Mouse (Mus musculus): Measurements from ENCODE around the gene Hunk.

Gene Hunk

DNA sequence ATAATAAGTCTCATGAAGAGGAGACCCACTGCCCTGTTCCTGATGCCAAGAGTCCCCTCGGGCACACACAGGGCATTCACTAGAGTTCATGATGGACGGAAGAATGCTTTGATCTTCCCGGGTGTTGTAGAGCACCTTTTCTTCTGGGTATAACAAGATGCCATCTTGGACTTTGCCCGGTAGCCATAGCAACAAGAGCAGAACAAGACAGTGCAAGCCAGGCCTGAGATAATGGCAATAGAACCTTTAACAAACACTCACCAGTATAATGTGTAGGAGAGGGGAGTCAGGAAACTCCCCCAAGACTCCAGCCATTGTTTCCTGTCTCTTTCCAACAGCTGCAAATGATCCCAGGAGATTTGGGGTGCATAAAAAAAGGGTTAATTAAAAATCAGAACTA, 8.9 kb downstream of the Hunk start:
- no peak for DNase-seq

DNA sequence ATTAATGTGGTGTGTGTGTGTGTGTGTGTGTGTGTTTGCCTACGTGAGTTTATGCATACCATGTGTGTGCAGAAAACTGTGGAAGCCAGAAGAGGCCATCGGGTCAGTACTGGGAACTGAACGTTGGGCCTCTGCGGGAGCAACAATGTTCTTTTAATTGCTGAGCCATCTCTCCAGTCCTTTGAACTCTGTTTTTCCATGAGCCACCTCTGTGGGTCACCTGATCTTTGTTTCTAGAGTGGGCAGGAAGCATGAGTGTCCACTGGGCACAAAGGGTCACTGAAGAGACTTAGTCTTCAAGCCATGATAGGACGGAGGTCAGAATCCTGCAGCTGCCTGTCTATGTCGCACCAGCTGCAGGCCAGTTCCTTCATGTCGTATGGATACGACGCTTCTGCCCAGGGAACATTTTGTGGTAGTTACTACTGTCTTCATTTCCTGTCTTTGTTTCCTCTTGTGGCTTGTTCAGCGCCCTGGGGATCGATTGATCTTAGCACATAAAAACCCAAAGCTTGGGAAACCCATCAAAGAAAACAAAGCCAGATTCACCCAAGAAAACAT, 10.3 kb downstream of the Hunk start:
- DNase-seq: no peak

DNA sequence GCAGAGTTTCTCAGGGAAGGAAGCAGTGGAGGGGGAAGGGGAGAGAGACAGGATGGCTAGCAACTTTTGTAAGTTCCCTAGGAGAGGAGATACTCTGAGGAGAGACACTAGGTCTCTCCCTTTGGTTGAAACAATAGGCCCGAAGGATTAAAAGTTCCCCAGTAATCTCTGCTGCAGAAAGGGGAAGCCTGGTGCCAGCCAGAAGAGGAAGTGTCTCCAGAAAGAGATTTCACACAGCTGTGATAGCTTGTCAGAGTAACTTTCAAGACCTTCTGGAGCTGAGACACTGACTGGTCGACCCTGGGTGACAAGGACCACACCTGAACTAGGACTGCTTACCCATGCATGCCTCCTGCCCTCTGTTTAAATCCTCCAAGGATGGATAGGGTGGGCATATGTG, 11.1 kb downstream of the Hunk start:
- DNase-seq: no peak

DNA sequence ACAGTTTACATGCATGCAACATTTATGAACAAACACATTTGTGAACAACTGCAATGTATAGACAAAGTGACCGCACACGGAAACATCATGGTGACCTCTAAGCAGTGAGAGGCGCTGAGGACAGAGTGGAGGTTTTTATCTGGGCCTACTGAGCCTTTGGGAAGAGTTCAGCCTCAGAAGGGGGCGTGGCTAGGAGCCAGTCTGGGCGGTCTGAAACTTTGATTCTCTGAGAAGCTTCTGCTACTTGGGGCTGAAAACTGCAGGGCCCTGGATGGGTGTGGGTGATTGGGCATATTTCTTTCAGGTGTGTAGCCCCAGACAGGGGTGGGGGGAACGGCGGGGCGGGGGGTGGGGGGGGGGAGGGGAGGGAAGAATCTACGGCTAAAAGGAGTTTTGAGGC, 14.5 kb downstream of the Hunk start:
- peak; percentile 65 for DNase-seq

DNA sequence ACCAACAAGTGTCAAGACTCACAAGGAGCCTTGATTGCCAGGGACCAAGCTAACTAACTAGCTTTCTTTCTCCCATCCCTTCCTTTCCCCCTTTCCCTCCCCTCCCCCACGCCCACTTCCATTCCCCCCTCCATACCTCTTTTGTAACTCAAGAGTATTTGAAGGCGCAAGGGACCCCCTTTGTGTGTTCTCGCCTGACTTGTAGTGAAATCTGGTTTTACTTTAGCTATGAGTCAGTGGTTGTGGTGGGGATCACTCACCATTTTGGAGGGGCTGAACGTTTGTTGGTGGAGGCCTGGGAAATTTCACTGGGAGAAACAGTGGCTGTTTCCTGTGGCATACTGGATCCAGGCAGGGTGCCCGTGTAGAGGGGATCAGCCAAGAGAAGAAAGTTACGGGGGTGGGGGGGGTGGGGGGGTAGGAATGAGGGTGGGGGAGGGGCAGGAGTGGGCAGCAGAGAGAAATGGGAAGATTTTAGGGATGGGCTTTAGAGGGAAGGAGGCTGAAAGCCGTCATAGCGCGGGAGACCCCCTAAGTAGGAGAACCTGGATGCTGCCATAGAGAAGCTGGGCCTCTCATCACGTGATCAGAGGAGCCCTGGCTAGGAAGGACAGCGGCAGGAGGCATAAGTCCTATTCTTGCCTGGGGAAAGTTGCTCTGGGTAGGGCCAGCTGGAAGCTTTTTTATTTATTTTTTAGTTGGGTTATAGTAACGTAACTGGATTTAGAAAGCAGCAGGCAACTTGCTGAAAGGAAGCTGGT, 15.3 kb downstream of the Hunk start:
- DNase-seq: peak; percentile 27

DNA sequence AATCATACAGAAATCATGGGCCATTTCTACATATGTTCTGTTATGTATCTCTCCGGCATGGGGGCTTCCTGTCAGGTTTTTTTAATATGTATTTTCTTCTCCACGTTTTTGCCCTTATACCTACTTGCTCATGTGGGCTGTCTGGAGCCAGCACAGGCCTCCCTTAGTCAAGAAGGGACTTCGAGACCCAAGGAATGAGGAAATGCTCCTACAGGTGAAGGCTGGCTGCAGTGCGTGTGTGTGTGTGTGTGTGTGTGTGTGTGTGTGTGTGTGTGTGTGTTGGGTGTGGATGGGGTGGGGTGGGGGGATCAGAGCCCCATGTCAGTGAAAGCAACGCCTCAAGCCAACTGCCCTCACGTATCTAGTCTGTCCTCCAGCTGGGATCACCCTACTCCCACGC, 16.5 kb downstream of the Hunk start:
- no peak for DNase-seq

DNA sequence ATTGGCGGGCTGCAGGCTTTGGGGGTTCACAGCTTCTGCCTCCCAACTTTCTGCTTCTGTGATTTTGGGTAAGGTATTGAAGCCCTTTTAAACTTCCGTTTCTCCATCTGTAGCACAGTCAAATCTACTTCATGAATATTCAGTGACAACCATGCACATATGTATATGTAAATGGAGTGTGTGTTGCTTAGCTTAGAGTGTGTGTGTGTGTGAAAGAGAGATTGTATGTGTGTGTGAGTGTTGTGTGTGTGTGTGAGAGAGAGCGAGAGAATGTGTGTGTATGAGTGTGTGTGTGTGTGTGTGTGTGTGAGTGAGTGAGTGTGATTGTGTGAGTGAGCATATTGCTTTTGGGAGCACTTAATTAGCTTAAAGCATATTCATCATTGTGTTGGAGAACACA, 19.4 kb downstream of the Hunk start:
- no peak for DNase-seq

DNA sequence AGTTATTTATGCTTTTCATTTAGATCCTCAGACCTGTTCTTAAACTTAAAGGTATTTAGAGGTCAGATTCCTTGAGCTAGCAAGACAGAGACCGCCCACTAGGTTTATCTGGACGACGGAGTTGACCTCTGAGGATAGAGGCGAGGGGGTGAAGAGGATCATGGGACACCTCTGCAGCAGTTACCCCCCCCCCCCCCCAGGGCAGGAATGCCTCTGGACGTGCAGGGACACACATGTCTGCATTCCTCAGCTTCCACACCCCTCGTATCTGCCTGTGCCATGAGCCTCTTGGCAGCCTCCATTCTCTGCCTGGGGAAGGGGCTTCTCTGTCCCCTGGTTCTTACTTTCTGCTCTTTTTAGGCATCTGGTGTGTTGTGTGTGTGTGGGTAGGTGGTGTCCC, 19.8 kb downstream of the Hunk start:
- no peak for DNase-seq

DNA sequence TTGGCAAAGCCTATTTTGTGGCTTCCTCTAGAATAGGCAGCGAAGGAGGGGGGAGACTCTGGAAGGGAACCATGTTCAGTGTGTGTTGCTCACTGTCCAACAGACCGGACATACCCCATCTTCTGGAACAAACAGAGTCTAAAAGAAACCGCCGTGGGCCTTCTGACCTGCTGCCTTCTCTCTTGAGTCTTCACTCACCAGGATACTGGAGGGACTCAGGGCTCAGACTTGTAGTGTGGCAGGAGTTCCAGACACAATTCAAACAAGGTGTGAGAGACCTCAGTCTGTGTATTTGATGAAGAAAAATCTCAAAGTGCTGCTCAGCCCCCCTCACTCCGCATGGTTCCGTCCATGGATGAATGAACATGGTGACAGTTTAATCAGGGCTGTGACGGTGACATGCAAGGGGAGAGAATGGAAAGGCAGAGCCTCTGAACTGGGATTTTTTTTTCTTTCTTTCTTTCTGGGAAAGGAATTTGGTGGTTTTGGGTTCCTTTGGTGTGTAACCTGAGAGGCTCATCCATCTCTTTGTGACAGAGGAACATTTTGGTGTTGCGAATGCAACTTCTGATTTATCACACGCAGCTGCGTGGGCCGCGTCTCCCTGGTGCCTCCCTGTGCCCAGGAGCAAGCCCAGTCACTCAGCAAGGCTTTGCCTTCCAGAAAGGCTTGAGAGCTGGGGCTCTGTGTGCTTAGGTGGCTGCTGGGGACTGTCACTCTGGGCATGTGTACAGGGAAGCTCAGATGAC, 21.9 kb downstream of the Hunk start:
- peak; percentile 64 for DNase-seq

DNA sequence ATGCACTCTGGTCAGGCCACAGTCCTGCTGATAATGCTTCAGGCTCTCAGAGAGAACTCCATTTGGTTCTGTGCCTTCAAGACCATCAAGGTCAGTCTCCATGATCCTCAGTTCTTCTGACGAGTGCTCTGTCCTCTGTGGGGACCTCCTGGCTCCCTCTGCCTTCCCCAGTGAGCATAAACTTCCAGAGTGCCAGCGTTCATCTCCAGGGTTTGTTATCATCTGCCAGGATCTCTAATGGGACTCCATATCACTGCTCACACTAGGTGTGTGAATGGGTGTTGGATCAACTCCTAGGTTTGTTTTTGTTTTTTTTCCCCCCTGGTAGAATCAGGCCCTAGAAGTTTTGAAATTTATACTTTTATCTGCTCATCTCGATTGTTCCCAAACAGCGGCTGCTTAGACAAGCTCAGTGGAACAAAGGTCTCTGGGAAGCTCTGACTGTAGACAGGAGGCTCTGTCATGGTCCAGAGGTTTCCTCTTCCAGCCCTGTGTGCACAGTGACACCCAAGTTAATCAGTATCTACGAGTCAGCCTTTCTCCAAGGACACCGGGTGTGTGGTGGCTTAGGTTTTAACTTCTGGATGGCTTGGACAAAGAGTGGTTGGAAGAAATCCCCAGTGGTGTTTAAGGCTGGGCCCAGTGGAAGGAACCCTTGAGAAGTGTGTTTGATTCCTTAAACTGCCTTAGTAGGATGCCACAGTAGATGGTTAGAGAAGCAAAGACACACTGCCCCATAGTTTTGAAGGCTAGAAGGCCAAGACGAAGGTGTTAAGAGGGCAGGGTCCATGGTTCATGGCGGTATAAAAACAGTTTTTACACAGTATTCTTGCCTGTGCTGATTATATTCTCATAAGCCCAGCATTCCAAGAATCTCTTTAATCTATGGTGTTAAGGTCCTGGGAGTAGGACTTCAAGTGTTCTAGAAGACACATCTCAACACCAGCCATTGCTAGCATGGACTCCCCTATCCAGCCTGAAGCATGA, 26.6 kb downstream of the Hunk start:
- DNase-seq: no peak

DNA sequence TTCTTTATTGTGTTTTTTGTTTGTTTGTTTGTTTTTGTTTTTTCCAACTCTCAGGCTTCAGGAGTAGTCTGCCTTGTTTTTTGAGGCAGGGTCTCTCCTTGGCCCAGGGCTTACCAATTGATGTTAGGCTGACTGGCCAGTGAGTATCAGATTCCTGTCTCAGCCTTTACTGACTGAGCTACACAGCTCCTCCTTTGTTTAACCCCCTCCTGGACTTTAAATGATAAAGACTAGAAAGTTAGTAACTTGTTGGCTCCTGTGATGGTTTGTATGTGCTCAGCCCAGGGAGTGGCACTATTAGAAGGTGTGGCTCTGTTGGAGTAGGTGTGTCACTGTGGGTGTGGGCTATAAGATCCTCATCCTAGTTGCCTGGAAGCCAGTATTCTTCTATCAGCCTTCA, 30.8 kb downstream of the Hunk start:
- no peak for DNase-seq

DNA sequence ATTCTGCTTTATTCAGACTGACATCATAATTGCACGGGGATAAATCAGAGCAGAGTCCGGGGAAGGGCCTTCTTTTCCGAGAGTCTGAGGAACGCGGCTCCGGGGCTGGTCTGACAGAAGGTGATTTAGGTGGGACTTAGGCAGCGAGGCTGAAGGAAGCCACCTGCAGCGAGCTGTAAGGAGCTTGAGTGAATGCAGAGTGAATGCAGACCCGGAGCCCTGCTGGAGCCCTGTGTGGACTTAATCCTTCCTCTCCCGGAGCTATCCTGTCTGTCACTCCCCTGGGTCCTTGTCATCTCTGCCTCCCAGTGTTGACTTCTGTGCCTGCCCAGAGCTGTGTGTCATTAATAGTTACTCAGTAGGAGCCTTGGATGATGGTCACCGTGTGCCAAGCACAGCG, 32.8 kb downstream of the Hunk start:
- DNase-seq: no peak

DNA sequence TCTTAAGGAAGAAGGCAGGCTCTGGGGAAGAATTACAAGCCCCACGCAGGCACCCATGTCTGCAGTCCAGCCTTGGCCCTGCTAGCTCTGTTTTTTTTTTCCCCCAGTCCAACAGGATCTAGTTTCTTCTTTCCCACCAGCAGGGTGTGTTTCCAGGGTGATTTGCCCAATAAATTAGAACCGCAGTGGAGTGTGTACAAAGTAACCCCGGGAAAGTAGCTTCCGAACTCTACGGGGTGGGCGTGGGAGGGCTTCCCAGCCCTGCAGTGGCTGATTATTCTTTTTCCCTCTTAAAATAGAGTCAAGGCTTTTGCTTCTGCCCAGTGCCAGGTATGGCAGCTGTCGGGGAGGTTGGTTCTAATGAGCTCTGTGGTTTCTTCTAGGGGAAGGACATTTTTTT, 35.3 kb downstream of the Hunk start:
- no peak for DNase-seq

DNA sequence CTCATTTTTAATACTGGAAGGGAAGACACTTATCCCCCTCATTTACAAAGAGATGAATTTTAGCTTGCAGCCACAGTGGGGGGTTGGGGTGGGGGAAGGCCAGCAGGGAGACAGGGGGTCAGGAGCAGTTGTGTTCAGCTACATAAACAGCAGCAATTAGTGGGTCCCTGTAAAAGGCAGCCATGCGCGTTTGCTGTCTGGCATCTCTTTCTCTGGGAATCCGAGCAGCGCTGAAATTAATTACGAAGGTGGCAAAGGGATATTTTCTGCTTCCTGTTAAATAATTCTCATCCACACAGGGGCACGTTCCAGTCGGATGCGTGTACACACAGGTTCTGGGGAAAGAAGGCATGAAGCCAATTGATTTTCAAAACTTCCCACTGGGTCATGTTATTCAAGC, 35.7 kb downstream of the Hunk start:
- peak; percentile 16 for DNase-seq

DNA sequence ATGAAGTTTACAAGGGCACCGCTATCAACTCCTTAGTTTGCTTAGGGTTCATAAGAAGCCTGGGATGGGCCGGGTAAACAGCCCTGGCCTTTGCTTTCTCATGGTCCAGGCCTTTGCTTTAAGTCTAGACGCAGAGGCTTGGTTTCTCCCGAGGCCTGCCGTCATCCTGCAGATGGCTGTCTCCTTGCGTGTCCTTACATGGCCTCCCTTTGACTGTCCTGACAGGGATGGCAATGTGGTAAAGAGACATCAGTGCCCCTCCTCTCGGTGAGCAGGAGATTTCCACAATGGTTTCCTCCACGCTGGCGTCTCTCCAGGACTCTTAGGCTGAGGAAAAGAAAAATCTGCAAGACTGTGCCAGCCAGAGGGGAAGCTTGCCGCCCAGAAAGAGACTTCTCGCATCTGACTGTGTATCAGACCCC, 36.3 kb downstream of the Hunk start:
- DNase-seq: peak; percentile 78

DNA sequence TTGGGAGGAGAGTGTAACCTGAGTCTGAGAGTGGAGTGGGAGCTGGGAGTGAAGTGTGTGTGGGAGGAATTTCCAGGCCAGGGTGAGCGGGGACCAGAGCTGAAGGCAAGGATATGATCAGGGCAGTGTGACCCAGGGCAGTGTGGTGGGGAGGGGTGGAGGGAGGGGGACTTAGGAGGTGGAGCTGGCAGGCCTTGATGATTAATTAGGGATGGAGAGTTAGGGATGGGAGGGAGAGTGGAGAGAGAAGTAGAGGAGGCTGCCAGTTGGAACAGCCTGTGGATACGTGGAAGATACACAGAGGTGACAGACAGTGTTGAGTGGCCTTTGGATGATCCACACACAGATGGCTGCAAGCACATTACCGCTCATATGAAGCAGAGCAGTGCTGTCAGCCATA, 38.1 kb downstream of the Hunk start:
- peak; percentile 31 for DNase-seq

DNA sequence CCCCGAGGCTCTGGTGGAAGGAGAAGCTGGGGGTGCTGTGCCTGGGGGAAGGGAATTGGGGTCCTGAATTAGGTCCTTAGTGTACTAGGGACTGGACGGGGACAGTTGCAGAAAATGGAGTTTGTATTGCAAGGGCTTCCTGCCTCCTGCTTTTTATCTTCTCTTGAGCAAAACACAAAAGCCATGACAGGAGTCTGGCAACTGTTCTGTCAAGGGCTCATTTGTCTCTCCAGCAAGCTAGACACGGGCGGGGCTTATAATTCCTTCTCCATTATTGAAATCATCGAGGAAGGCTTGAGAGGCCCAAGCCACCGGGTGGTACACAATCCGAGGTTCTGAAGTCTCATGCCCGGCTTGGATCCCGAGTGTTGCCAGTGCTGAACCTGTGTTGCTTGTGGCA, 38.6 kb downstream of the Hunk start:
- DNase-seq: peak; percentile 71

DNA sequence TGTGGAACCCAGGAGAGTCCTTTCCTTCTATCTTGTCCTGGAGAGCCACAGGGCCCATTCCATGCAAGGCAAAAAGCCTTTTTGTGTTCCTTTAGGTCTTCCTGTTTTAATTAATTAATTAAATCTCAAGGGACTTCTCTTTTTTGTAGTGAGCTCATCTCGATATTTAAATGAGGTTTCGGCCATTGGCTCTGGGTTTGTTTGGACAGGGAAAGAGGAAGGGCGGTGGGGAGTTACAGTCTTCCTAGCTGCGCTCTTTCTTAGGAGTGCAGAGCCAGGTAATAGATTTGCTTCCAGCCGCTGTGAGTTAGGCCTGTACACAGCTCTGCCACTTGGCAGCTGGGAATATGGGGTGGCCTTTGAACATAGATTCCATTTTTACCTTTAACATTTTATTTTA, 40.4 kb downstream of the Hunk start:
- no peak for DNase-seq

DNA sequence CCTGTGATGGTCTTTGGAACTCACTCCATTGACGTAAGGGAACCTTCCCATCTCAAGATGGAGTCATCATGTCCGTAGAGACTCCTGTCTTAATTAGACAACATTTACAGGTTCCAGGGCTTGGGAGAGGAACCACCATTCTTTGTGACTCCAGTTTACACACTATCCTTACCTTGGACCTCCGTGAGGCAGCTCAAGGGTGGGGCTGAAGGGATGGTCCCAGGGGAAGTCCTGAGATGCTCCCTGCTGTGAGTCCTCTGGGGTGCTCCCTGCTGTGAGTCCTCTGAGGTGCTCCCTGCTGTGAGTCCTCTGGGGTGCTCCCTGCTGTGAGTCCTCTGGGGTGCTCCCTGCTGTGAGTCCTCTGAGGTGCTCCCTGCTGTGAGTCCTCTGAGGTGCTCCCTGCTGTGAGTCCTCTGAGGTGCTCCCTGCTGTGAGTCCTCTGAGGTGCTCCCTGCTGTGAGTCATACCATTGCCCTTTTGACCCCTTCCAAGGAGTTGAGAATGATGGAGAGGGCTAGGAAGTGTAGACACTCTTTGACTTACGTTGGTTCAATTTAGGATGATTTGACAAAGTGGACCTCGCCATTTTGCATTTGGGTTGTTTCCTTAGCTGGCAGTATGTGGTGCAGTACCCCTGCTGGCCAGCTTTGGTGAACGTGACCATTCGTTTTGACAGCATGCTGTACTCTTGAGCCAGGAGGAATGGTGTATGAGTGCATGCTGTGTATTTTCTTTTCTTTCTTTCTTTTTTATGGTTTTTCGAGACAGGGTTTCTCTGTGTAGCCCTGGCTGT, 42.2 kb downstream of the Hunk start:
- no peak for DNase-seq

DNA sequence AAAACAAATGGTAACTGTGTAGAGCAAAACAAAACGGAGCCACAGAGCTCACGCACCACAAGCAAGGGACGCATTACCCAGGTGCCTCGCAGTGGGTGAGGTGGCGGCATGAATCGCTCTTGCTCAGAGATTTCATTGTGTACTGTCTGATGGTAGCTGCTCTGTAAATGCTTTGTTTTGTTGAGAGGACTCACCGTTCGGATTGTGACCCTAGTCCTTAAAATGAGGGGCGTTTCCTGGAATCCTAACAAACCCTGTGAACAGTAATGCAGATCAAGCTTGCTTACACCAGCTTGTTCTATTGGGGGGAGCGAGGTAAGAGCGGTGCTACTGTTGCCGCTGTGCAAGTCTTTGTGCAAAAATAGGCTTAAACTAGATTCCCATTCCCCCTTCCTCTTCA, 47.7 kb downstream of the Hunk start:
- DNase-seq: no peak

DNA sequence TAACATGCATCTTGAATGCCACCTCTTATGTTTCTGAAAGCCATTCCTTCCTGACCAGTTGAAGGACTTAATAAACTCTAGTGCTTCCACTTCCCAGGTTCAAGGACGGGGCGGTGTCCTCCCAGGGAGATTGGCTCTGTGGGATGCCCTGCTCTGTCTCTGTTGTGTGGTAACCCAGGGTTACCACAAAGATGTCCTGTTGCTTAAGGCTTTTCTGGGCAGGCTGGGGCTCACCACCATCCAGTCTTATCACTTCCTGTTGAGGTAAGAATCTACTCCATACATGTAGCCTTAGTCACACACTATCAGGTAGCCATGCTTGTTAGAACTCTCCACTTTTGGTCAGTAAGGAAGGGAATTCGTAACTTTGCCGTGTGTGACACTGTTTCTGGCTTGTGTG, 49.4 kb downstream of the Hunk start:
- no peak for DNase-seq

DNA sequence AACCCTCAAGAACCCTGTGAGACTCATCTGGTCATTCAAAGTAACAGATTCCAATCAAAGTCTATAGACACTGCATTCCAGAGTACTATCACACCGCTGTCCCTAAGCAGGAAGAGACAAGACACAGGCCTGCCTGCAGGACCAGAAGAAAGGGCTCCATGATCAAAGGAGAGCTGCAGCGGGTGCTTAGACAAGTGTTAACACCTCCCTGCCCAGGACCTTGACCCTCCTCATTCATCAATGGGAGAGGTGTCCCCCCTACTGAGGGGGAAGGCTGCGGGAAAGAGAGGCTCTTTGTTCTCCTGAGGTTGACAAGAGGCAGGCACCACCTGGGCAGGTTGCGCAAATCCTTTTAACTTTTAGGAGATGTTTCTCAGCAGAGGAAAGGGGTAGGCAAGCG, 51.5 kb downstream of the Hunk start:
- DNase-seq: no peak

Measured in lung, postnatal 10 days (tissue).